Comparison of ENCODE assay signal across 8 mouse cellular contexts in genomic region chr15:78848467-78848866, GRCm38 (mm10). TPM values are rescaled to one million over a fixed set of nuclear protein-coding genes. Genes with fewer than 3 reads are reported as not detected.
A peak's percentile ranks its signal among the peaks of the same experiment; 100 is the strongest.
DNase-seq lines count a peak whose midpoint lies in the region; ATAC-seq and TF ChIP-seq lines count a peak whose summit lies in the region.

No protein-coding gene starts in this region.

- peak; percentile 86 for DNase-seq in neural tube, embryonic 10.5 days (ENCODE audit: extremely low spot score, low spot score)
- DNase-seq in c-Kit-negative CD71-positive TER-119-positive erythroid progenitor cells, embryonic 14.5 days (ENCODE audit: low read depth, low spot score), result peak; percentile 66
- DNase-seq in gastrocnemius, adult 2 months, result peak; percentile 88
- DNase-seq in large intestine, adult 2 months (ENCODE audit: low read depth, low spot score), result peak; percentile 78
- DNase-seq in right cerebral cortex, postnatal 14 days, result peak; percentile 83
- DNase-seq in urinary bladder, adult 2 months (ENCODE audit: low spot score), result peak; percentile 79

- TF ChIP-seq CTCF in gastrocnemius, adult 2 months (IDR thresholded peaks at IDR 0.05), result peak; percentile 95; the same call in 1 of the 2 replicates

- H3K4me2 ChIP-seq in neural tube, embryonic 15.5 days, result no peak overlapping the region
- H3K4me2 ChIP-seq in lung, embryonic 15.5 days, result no peak overlapping the region

- no peak overlapping the region for H3K27ac ChIP-seq in neural tube, embryonic 15.5 days (replicated peaks)
- no peak overlapping the region for H3K27ac ChIP-seq in gastrocnemius, adult 2 months
- H3K27ac ChIP-seq in lung, embryonic 15.5 days, result peak overlapping the region; percentile 61

- peaks cover 29% of the 10 kb centered on the region for H3K4me1 ChIP-seq in neural tube, embryonic 15.5 days
- peaks cover 84% of the 10 kb centered on the region for H3K4me1 ChIP-seq in lung, embryonic 15.5 days

- no peaks in the 10 kb centered on the region for H3K9me3 ChIP-seq in neural tube, embryonic 15.5 days (replicated peaks)
- H3K9me3 ChIP-seq in lung, embryonic 15.5 days, result no peaks in the 10 kb centered on the region

- H3K27me3 ChIP-seq in neural tube, embryonic 15.5 days (replicated peaks), result peaks cover 14% of the 10 kb centered on the region
- H3K27me3 ChIP-seq in lung, embryonic 15.5 days, result no peaks in the 10 kb centered on the region

- H3K9ac ChIP-seq in neural tube, embryonic 15.5 days (replicated peaks), result no peak overlapping the region
- no peak overlapping the region for H3K9ac ChIP-seq in lung, embryonic 15.5 days

- ATAC-seq in neural tube, embryonic 15.5 days (ENCODE audit: low FRiP score), result no peak
- no peak for ATAC-seq in lung, embryonic 15.5 days (ENCODE audit: borderline replicate concordance, extremely low read depth, low FRiP score, low TSS enrichment)

- intact Hi-C loops in gastrocnemius, adult 2 months (cut with DNase I), result loop anchor here (1.0 kb wide), 1 partner anchor 22 kb away; no protein-coding TSS in a partner anchor

- H3K36me3 ChIP-seq in neural tube, embryonic 15.5 days, result no peaks in the 10 kb centered on the region
- peaks cover 36% of the 10 kb centered on the region for H3K36me3 ChIP-seq in lung, embryonic 15.5 days

- no peak overlapping the region for H3K4me3 ChIP-seq in neural tube, embryonic 15.5 days (replicated peaks)
- H3K4me3 ChIP-seq in gastrocnemius, adult 2 months, result peak overlapping the region; percentile 6; the same call in 1 of the 2 replicates
- H3K4me3 ChIP-seq in lung, embryonic 15.5 days, result no peak overlapping the region

- 36% methylated on average over 5 of the region's 5 CpGs for WGBS in neural tube, embryonic 15.5 days
- 13% methylated on average over 5 of the region's 5 CpGs for WGBS in large intestine, adult 2 months
- WGBS in lung, embryonic 15.5 days, result 20% methylated on average over 5 of the region's 5 CpGs

RNA-seq across cellular contexts. Expression of gene Cdc42ep1, which starts 6.0 kb away (rescaled TPM):
- 12.0 and 16.2 TPM in 2 replicates for polyA plus RNA-seq in neural tube, embryonic 15.5 days (2015; fragmentation: Nextera tagmentation; extraction: Ambion mirVana)
- total RNA-seq in gastrocnemius, adult 2 months (2021), result 1 to 10 TPM; 8.5 to 10.0 TPM
- 21.1 and 25.7 TPM in 2 replicates for polyA plus RNA-seq in large intestine, adult 2 months (2012; rRNA removed)
- 105 and 109 TPM in 2 replicates for polyA plus RNA-seq in lung, embryonic 15.5 days (2015; fragmentation: Nextera tagmentation; extraction: Ambion mirVana)
- polyA plus RNA-seq in urinary bladder, adult 2 months (2012; rRNA removed), result 21.0 and 21.6 TPM in 2 replicates

RNA-seq across cellular contexts. Expression of gene Lgals2, which starts 6.9 kb away (rescaled TPM):
- polyA plus RNA-seq in neural tube, embryonic 15.5 days (2015; fragmentation: Nextera tagmentation; extraction: Ambion mirVana), result 26.1 TPM in 1 of 2 replicates, not detected in the other
- not detected for total RNA-seq in gastrocnemius, adult 2 months (2021)
- 4,393 and 4,778 TPM in 2 replicates for polyA plus RNA-seq in large intestine, adult 2 months (2012; rRNA removed)
- 0.69 and 0.72 TPM in 2 replicates for polyA plus RNA-seq in lung, embryonic 15.5 days (2015; fragmentation: Nextera tagmentation; extraction: Ambion mirVana)
- 1.3 and 2.1 TPM in 2 replicates for polyA plus RNA-seq in urinary bladder, adult 2 months (2012; rRNA removed)

RNA-seq across cellular contexts. Expression of gene Gga1, which starts 28.5 kb away (rescaled TPM):
- 42.6 and 44.1 TPM in 2 replicates for polyA plus RNA-seq in neural tube, embryonic 15.5 days (2015; fragmentation: Nextera tagmentation; extraction: Ambion mirVana)
- 10 to 100 TPM; 43.1 to 45.7 TPM for total RNA-seq in gastrocnemius, adult 2 months (2021)
- 62.7 and 72.9 TPM in 2 replicates for polyA plus RNA-seq in large intestine, adult 2 months (2012; rRNA removed)
- polyA plus RNA-seq in lung, embryonic 15.5 days (2015; fragmentation: Nextera tagmentation; extraction: Ambion mirVana), result 54.0 and 56.2 TPM in 2 replicates
- 53.5 and 56.7 TPM in 2 replicates for polyA plus RNA-seq in urinary bladder, adult 2 months (2012; rRNA removed)

RNA-seq across cellular contexts. Expression of gene Card10, which starts 45.6 kb away (rescaled TPM):
- polyA plus RNA-seq in neural tube, embryonic 15.5 days (2015; fragmentation: Nextera tagmentation; extraction: Ambion mirVana), result 1.9 and 3.7 TPM in 2 replicates
- total RNA-seq in gastrocnemius, adult 2 months (2021), result 1 to 10 TPM; 6.1 to 6.8 TPM
- 19.4 and 24.2 TPM in 2 replicates for polyA plus RNA-seq in large intestine, adult 2 months (2012; rRNA removed)
- 7.1 and 7.6 TPM in 2 replicates for polyA plus RNA-seq in lung, embryonic 15.5 days (2015; fragmentation: Nextera tagmentation; extraction: Ambion mirVana)
- 8.6 and 9.5 TPM in 2 replicates for polyA plus RNA-seq in urinary bladder, adult 2 months (2012; rRNA removed)

RNA-seq across cellular contexts. Expression of gene Gm49510, which starts 51.0 kb away (rescaled TPM):
- not detected in 2 replicates for polyA plus RNA-seq in neural tube, embryonic 15.5 days (2015; fragmentation: Nextera tagmentation; extraction: Ambion mirVana)
- under 1 TPM in 1 of 2 experiments, not detected in 1; 0.13 TPM for total RNA-seq in gastrocnemius, adult 2 months (2021)
- 0.11 and 0.14 TPM in 2 replicates for polyA plus RNA-seq in large intestine, adult 2 months (2012; rRNA removed)
- polyA plus RNA-seq in lung, embryonic 15.5 days (2015; fragmentation: Nextera tagmentation; extraction: Ambion mirVana), result 0.18 and 0.60 TPM in 2 replicates
- 0.04 and 0.06 TPM in 2 replicates for polyA plus RNA-seq in urinary bladder, adult 2 months (2012; rRNA removed)

Comparison
In these comparisons a context has a peak if more than half of its experiments do, and no peak if none do; other contexts are left out.
1. RNA of gene Lgals2, which starts 6.9 kb away (polyA plus RNA-seq): 4,393 to 4,778 TPM in large intestine, adult 2 months; 1.3 to 2.1 TPM in urinary bladder, adult 2 months, 0.69 to 0.72 TPM in lung, embryonic 15.5 days and 26.1 TPM in neural tube, embryonic 15.5 days; every median in the first group is over 100 times any median in the second.
2. Peak in every context shown above with its lines, with median percentiles within 50 percentile points of each other: DNase-seq.